Comparison of ENCODE assay signal across 9 mouse cellular contexts in genomic region chr12:3739749-3740704, GRCm38 (mm10).
DNase-seq lines count a peak whose midpoint lies in the region; ATAC-seq lines count a peak whose summit lies in the region.
"Had no signal": no experiment of that assay in that cellular context is flagged by ENCODE, and none has a peak within 500 bp of the region (broad histone marks: within the 10 kb centered on the region; RNA-seq: fewer than 3 reads in every experiment).

No protein-coding gene starts in this region.

- DNase-seq in lung, postnatal 36 days = peak; percentile 22
- DNase-seq in lung, adult 18-20 months = no peak
- peak; percentile 26 for DNase-seq in c-Kit-positive CD71-negative TER-119-negative erythroid progenitor cells, embryonic 14.5 days (ENCODE audit: low read depth)
- DNase-seq in thymus, postnatal 14 days = peak; percentile 32
- DNase-seq in left cerebral cortex, postnatal 36 days (ENCODE audit: low spot score in 2 of 2) = no peak
- no peak for DNase-seq in adrenal gland, postnatal 4 days (ENCODE audit: low spot score in 2 of 2)
- DNase-seq: cerebellum, adult 9-11 months; right cerebral cortex, adult 18-20 months had no signal

- ATAC-seq in megakaryocyte progenitor cell, adult 5-6 weeks (replicated peaks; ENCODE audit: poor library complexity) = peak; percentile 82

- intact Hi-C loops in left cerebral cortex, postnatal 36 days (cut with DNase I) = no loop called here

Comparison
In these comparisons a context has a peak if more than half of its experiments do, and no peak if none do; other contexts are left out.
1. DNase-seq: peak in lung, postnatal 36 days (single experiment), c-Kit-positive CD71-negative TER-119-negative erythroid progenitor cells, embryonic 14.5 days (single experiment) and thymus, postnatal 14 days (single experiment); none in lung, adult 18-20 months (0 of 2), left cerebral cortex, postnatal 36 days (0 of 2) and adrenal gland, postnatal 4 days (0 of 2).